Mouse (Mus musculus) bone marrow macrophage, adult 2 months (primary cell): ENCODE data around the gene Fads2.

Experiments used
- CTCF ChIP-seq: IDR thresholded peaks from 2 replicates; pipeline ENCODE4 v1.5.1; 2012; ENCODE audit warnings: low read depth, mild to moderate bottlenecking, low read length, moderate library complexity
- POLR2A ChIP-seq: IDR thresholded peaks from 2 replicates; pipeline ENCODE4 v1.6.1; 2012; ENCODE audit warnings: mild to moderate bottlenecking, low read depth, low read length, borderline replicate concordance

GRCm38 (mm10) chr19:10101341-10102053 lies at the start of gene Fads2:
- no peak for TF ChIP-seq CTCF
- TF ChIP-seq POLR2A = peak; percentile 62; the same call in 1 of the 2 replicates
